Mouse (Mus musculus): ENCODE data around the gene Dact3. TPM values are rescaled to one million over a fixed set of nuclear protein-coding genes. Genes with fewer than 3 reads are reported as not detected.

The Dact3 gene
- polyA plus RNA-seq, 2 experiments = 11.5 to 64.3 TPM

- Histone ChIP-seq H3K4me2 (replicated peaks; ENCODE audit: low read depth, low read length, severe bottlenecking) (peak within 1 kb of the TSS; percentile 88), H3K9ac (ENCODE audit: low read depth, low read length, severe bottlenecking) (peak within 1 kb of the TSS; percentile 84), H3K4me1 (ENCODE audit: control insufficient read depth, insufficient read depth, low read length) (peaks cover 32% of the 10 kb centered on the region), H3K9me3 (ENCODE audit: control insufficient read depth, low read length) (no peaks in the 10 kb centered on the region), H3K4me3 (replicated peaks; ENCODE audit: low read length) (peak within 1 kb of the TSS; percentile 99), H3K27ac (replicated peaks; ENCODE audit: low read depth, low read length) (peak within 1 kb of the TSS; percentile 99), H3K36me3 (ENCODE audit: control insufficient read depth, insufficient read depth, low read length) (peaks cover 9% of the 10 kb centered on the region; the same call in 1 of the 2 replicates), H3K27me3 (ENCODE audit: control insufficient read depth, insufficient read depth, low read length) (no peaks in the 10 kb centered on the region)
- 2% methylated on average over 58 of the region's 64 CpGs for WGBS
- peak; percentile 94 for ATAC-seq (ENCODE audit: low FRiP score, low read depth)
- peak; percentile 41; the same call in 1 of the 2 replicates for TF ChIP-seq POLR2A (IDR thresholded peaks at IDR 0.05; ENCODE audit: borderline replicate concordance, extremely low read depth, insufficient read depth, insufficient read length)
- DNase-seq (ENCODE audit: low spot score) = peak; percentile 98
These were observed 49.1 kb downstream of the Dact3 start, which contains the start of gene Calm3 for GRCm38 (mm10) chr7:16924037-16924834. Gene Calm3, minus strand, starts transcription at chr7:16924114.

- Histone ChIP-seq H3K36me3 (ENCODE audit: control insufficient read depth, insufficient read depth, low read length) (no peaks in the 10 kb centered on the region), H3K9ac (ENCODE audit: low read depth, low read length, severe bottlenecking) (no peak overlapping the region), H3K27me3 (ENCODE audit: control insufficient read depth, insufficient read depth, low read length) (no peaks in the 10 kb centered on the region), H3K4me1 (ENCODE audit: control insufficient read depth, insufficient read depth, low read length) (no peaks in the 10 kb centered on the region), H3K4me2 (replicated peaks; ENCODE audit: low read depth, low read length, severe bottlenecking) (no peak overlapping the region), H3K27ac (replicated peaks; ENCODE audit: low read depth, low read length) (no peak overlapping the region), H3K4me3 (replicated peaks; ENCODE audit: low read length) (no peak overlapping the region), H3K9me3 (ENCODE audit: control insufficient read depth, low read length) (no peaks in the 10 kb centered on the region)
- no peak for DNase-seq (ENCODE audit: low spot score)
- ATAC-seq (ENCODE audit: low FRiP score, low read depth) = no peak
- no peak for TF ChIP-seq POLR2A (IDR thresholded peaks at IDR 0.05; ENCODE audit: borderline replicate concordance, extremely low read depth, insufficient read depth, insufficient read length)
- WGBS = 49% methylated on average over 2 of the region's 2 CpGs
These were observed 53.2 kb downstream of the Dact3 start for GRCm38 (mm10) chr7:16928341-16928740.

GRCm38 (mm10) chr7:16930850-16931249, 55.7 kb downstream of the Dact3 start:
- TF ChIP-seq POLR2A (IDR thresholded peaks at IDR 0.05; ENCODE audit: borderline replicate concordance, extremely low read depth, insufficient read depth, insufficient read length) = no peak
- no peak for ATAC-seq (ENCODE audit: low FRiP score, low read depth)
- H3K4me2 ChIP-seq (replicated peaks; ENCODE audit: low read depth, low read length, severe bottlenecking) = no peak overlapping the region

GRCm38 (mm10) chr7:16931968-16932627, 57.0 kb downstream of the Dact3 start:
- H3K9me3 ChIP-seq (ENCODE audit: control insufficient read depth, low read length) = no peaks in the 10 kb centered on the region
- no peaks in the 10 kb centered on the region for H3K4me1 ChIP-seq (ENCODE audit: control insufficient read depth, insufficient read depth, low read length)
- no peak overlapping the region for H3K27ac ChIP-seq (replicated peaks; ENCODE audit: low read depth, low read length)
- no peak overlapping the region for H3K4me2 ChIP-seq (replicated peaks; ENCODE audit: low read depth, low read length, severe bottlenecking)
- TF ChIP-seq POLR2A (IDR thresholded peaks at IDR 0.05; ENCODE audit: borderline replicate concordance, extremely low read depth, insufficient read depth, insufficient read length) = no peak
- H3K4me3 ChIP-seq (replicated peaks; ENCODE audit: low read length) = no peak overlapping the region
- DNase-seq (ENCODE audit: low spot score) = peak; percentile 94
- no peak overlapping the region for H3K9ac ChIP-seq (ENCODE audit: low read depth, low read length, severe bottlenecking)
- ATAC-seq (ENCODE audit: low FRiP score, low read depth) = peak; percentile 82
- H3K27me3 ChIP-seq (ENCODE audit: control insufficient read depth, insufficient read depth, low read length) = no peaks in the 10 kb centered on the region
- H3K36me3 ChIP-seq (ENCODE audit: control insufficient read depth, insufficient read depth, low read length) = no peaks in the 10 kb centered on the region
- 18% methylated on average over 14 of the region's 14 CpGs for WGBS

More at GRCm38 (mm10) chr7:16930850-16931249, 55.7 kb downstream of the Dact3 start:
- H3K9ac ChIP-seq (ENCODE audit: low read depth, low read length, severe bottlenecking) = no peak overlapping the region
- H3K4me3 ChIP-seq (replicated peaks; ENCODE audit: low read length) = no peak overlapping the region
- H3K36me3 ChIP-seq (ENCODE audit: control insufficient read depth, insufficient read depth, low read length) = no peaks in the 10 kb centered on the region
- no peaks in the 10 kb centered on the region for H3K27me3 ChIP-seq (ENCODE audit: control insufficient read depth, insufficient read depth, low read length)
- peak; percentile 87 for DNase-seq (ENCODE audit: low spot score)
- H3K27ac ChIP-seq (replicated peaks; ENCODE audit: low read depth, low read length) = no peak overlapping the region
- no peaks in the 10 kb centered on the region for H3K4me1 ChIP-seq (ENCODE audit: control insufficient read depth, insufficient read depth, low read length)
- no peaks in the 10 kb centered on the region for H3K9me3 ChIP-seq (ENCODE audit: control insufficient read depth, low read length)
- 9% methylated on average over 1 of the region's 1 CpGs for WGBS

- no peaks in the 10 kb centered on the region for H3K36me3 ChIP-seq (ENCODE audit: control insufficient read depth, insufficient read depth, low read length)
- DNase-seq (ENCODE audit: low spot score) (no peak), ATAC-seq (ENCODE audit: low FRiP score, low read depth) (no peak)
- H3K9ac ChIP-seq (ENCODE audit: low read depth, low read length, severe bottlenecking) = no peak overlapping the region
- H3K4me3 ChIP-seq (replicated peaks; ENCODE audit: low read length) = no peak overlapping the region
- TF ChIP-seq POLR2A (IDR thresholded peaks at IDR 0.05; ENCODE audit: borderline replicate concordance, extremely low read depth, insufficient read depth, insufficient read length) = no peak
- H3K27ac ChIP-seq (replicated peaks; ENCODE audit: low read depth, low read length) = no peak overlapping the region
- H3K27me3 ChIP-seq (ENCODE audit: control insufficient read depth, insufficient read depth, low read length) = no peaks in the 10 kb centered on the region
- no peak overlapping the region for H3K4me2 ChIP-seq (replicated peaks; ENCODE audit: low read depth, low read length, severe bottlenecking)
- 44% methylated on average over 14 of the region's 14 CpGs for WGBS
- H3K4me1 ChIP-seq (ENCODE audit: control insufficient read depth, insufficient read depth, low read length) = no peaks in the 10 kb centered on the region
- H3K9me3 ChIP-seq (ENCODE audit: control insufficient read depth, low read length) = no peaks in the 10 kb centered on the region
These were observed 57.8 kb downstream of the Dact3 start for GRCm38 (mm10) chr7:16932704-16933577.

Other genes starting within 250 kb of the Dact3 start
- gene Ceacam15, start 199.6 kb upstream of the Dact3 start, polyA plus RNA-seq (2012; rRNA removed) = not detected in 2 replicates
- not detected in 2 replicates for gene Ceacam15, start 199.6 kb upstream of the Dact3 start, polyA plus RNA-seq (2014; fragmentation: Nextera tagmentation; extraction: Ambion mirVana)
- gene Ceacam9, start 153.4 kb upstream of the Dact3 start, polyA plus RNA-seq (2012; rRNA removed) = 0.04 and 0.10 TPM in 2 replicates
- gene Ceacam9, start 153.4 kb upstream of the Dact3 start, polyA plus RNA-seq (2014; fragmentation: Nextera tagmentation; extraction: Ambion mirVana) = not detected in 2 replicates
- 271 and 297 TPM in 2 replicates for gene Ap2s1, start 136.9 kb upstream of the Dact3 start, polyA plus RNA-seq (2012; rRNA removed)
- 271 and 295 TPM in 2 replicates for gene Ap2s1, start 136.9 kb upstream of the Dact3 start, polyA plus RNA-seq (2014; fragmentation: Nextera tagmentation; extraction: Ambion mirVana)
- 80.3 and 96.1 TPM in 2 replicates for gene Slc1a5, start 94.0 kb upstream of the Dact3 start, polyA plus RNA-seq (2012; rRNA removed)
- 21.7 and 24.4 TPM in 2 replicates for gene Slc1a5, start 94.0 kb upstream of the Dact3 start, polyA plus RNA-seq (2014; fragmentation: Nextera tagmentation; extraction: Ambion mirVana)
- 197 and 280 TPM in 2 replicates for gene Strn4, start 59.4 kb upstream of the Dact3 start, polyA plus RNA-seq (2012; rRNA removed)
- 109 and 137 TPM in 2 replicates for gene Strn4, start 59.4 kb upstream of the Dact3 start, polyA plus RNA-seq (2014; fragmentation: Nextera tagmentation; extraction: Ambion mirVana)
- 29.9 and 37.6 TPM in 2 replicates for gene Fkrp, start 58.6 kb upstream of the Dact3 start, polyA plus RNA-seq (2012; rRNA removed)
- 26.9 and 32.6 TPM in 2 replicates for gene Fkrp, start 58.6 kb upstream of the Dact3 start, polyA plus RNA-seq (2014; fragmentation: Nextera tagmentation; extraction: Ambion mirVana)
- 35.9 and 48.9 TPM in 2 replicates for gene Prkd2, start 32.4 kb upstream of the Dact3 start, polyA plus RNA-seq (2012; rRNA removed)
- gene Prkd2, start 32.4 kb upstream of the Dact3 start, polyA plus RNA-seq (2014; fragmentation: Nextera tagmentation; extraction: Ambion mirVana) = 19.2 and 22.1 TPM in 2 replicates
- gene Gng8, start 16.5 kb downstream of the Dact3 start, polyA plus RNA-seq (2012; rRNA removed) = 63.3 and 92.7 TPM in 2 replicates
- gene Gng8, start 16.5 kb downstream of the Dact3 start, polyA plus RNA-seq (2014; fragmentation: Nextera tagmentation; extraction: Ambion mirVana) = 17.8 and 21.1 TPM in 2 replicates
- gene Ptgir, start 31.2 kb downstream of the Dact3 start, polyA plus RNA-seq (2012; rRNA removed) = 3.6 and 4.1 TPM in 2 replicates
- 2.3 and 2.8 TPM in 2 replicates for gene Ptgir, start 31.2 kb downstream of the Dact3 start, polyA plus RNA-seq (2014; fragmentation: Nextera tagmentation; extraction: Ambion mirVana)
- gene Calm3, start 48.8 kb downstream of the Dact3 start, polyA plus RNA-seq (2012; rRNA removed) = 281 and 320 TPM in 2 replicates
- 156 and 164 TPM in 2 replicates for gene Calm3, start 48.8 kb downstream of the Dact3 start, polyA plus RNA-seq (2014; fragmentation: Nextera tagmentation; extraction: Ambion mirVana)
- 12.8 and 13.9 TPM in 2 replicates for gene Pnmal2, start 69.4 kb downstream of the Dact3 start, polyA plus RNA-seq (2012; rRNA removed)
- gene Pnmal2, start 69.4 kb downstream of the Dact3 start, polyA plus RNA-seq (2014; fragmentation: Nextera tagmentation; extraction: Ambion mirVana) = 16.5 and 18.8 TPM in 2 replicates
- 0.33 and 0.49 TPM in 2 replicates for gene Pnmal1, start 84.4 kb downstream of the Dact3 start, polyA plus RNA-seq (2012; rRNA removed)
- gene Pnmal1, start 84.4 kb downstream of the Dact3 start, polyA plus RNA-seq (2014; fragmentation: Nextera tagmentation; extraction: Ambion mirVana) = 0.43 and 0.58 TPM in 2 replicates
- 0.29 and 0.34 TPM in 2 replicates for gene Gm42372, start 107.8 kb downstream of the Dact3 start, polyA plus RNA-seq (2012; rRNA removed)
- gene Gm42372, start 107.8 kb downstream of the Dact3 start, polyA plus RNA-seq (2014; fragmentation: Nextera tagmentation; extraction: Ambion mirVana) = 0.17 and 0.23 TPM in 2 replicates
- 39.7 and 40.7 TPM in 2 replicates for gene Ccdc8, start 117.4 kb downstream of the Dact3 start, polyA plus RNA-seq (2012; rRNA removed)
- 25.5 and 27.2 TPM in 2 replicates for gene Ccdc8, start 117.4 kb downstream of the Dact3 start, polyA plus RNA-seq (2014; fragmentation: Nextera tagmentation; extraction: Ambion mirVana)
- 193 and 237 TPM in 2 replicates for gene Ppp5c, start 152.6 kb downstream of the Dact3 start, polyA plus RNA-seq (2012; rRNA removed)
- 100 and 105 TPM in 2 replicates for gene Ppp5c, start 152.6 kb downstream of the Dact3 start, polyA plus RNA-seq (2014; fragmentation: Nextera tagmentation; extraction: Ambion mirVana)
- 28.2 and 39.6 TPM in 2 replicates for gene Hif3a, start 187.1 kb downstream of the Dact3 start, polyA plus RNA-seq (2012; rRNA removed)
- 23.7 and 26.6 TPM in 2 replicates for gene Hif3a, start 187.1 kb downstream of the Dact3 start, polyA plus RNA-seq (2014; fragmentation: Nextera tagmentation; extraction: Ambion mirVana)
- gene Psg16, start 198.7 kb downstream of the Dact3 start, polyA plus RNA-seq (2012; rRNA removed) = 0.23 TPM in 2 replicates
- gene Psg16, start 198.7 kb downstream of the Dact3 start, polyA plus RNA-seq (2014; fragmentation: Nextera tagmentation; extraction: Ambion mirVana) = 0.12 and 0.33 TPM in 2 replicates

All from limb, embryonic 14.5 days (tissue).